Mouse (Mus musculus) T-cell, adult 66 days (primary cell): Measurements from ENCODE around the gene Abhd15. TPM values are rescaled to one million over a fixed set of nuclear protein-coding genes. Genes with fewer than 3 reads are reported as not detected.

Experiments used
- total RNA-seq, 2 experiments: library from RNA; stranded (reverse); gene quantifications; 3 replicates in 1 of 2; 4 replicates in 1 of 2; pipeline ENCODE4 v1.2.4; 2023

The Abhd15 gene
- 1 to 10 TPM; 7.3 to 7.6 TPM for total RNA-seq

GRCm38 (mm10) chr11:77514832-77515636 lies at the start of gene Abhd15:
Abhd15 (plus strand) TSS chr11:77515121.

GRCm38 (mm10) chr11:77489591-77490235 lies 25.2 kb upstream of the Abhd15 start, which contains the start of gene Ankrd13b:
Ankrd13b (minus strand) TSS chr11:77489678.

GRCm38 (mm10) chr11:77493512-77494343 lies 21.2 kb upstream of the Abhd15 start, which contains the start of gene Git1:
Git1 (plus strand) TSS chr11:77493562.

GRCm38 (mm10) chr11:77515637-77516552 lies 974 bp downstream of the Abhd15 start, which contains the start of gene Trp53i13:
Trp53i13 (minus strand) TSS chr11:77515980.

GRCm38 (mm10) chr11:77519043-77519442 lies 4.1 kb downstream of the Abhd15 start, which contains the start of gene Gm10392:
Gm10392 (minus strand) TSS chr11:77519198.

Other genes with a start within 250 kb of the Abhd15 start
- gene Coro6, start 52.7 kb upstream of the Abhd15 start, total RNA-seq = 1 to 10 TPM; 1.8 to 2.0 TPM
- 10 to 100 TPM; 17.8 to 21.3 TPM for gene Ankrd13b, start 25.4 kb upstream of the Abhd15 start, total RNA-seq
- gene Git1, start 21.6 kb upstream of the Abhd15 start, total RNA-seq = 10 to 100 TPM; 49.3 to 55.4 TPM
- 10 to 100 TPM; 18.8 to 24.6 TPM for gene Trp53i13, start 859 bp downstream of the Abhd15 start, total RNA-seq
- gene Gm10392, start 4.1 kb downstream of the Abhd15 start, total RNA-seq = 1 to 10 TPM; 1.4 to 1.9 TPM
- gene Taok1, start 92.7 kb downstream of the Abhd15 start, total RNA-seq = 10 to 100 TPM; 41.3 to 41.5 TPM
- gene Nufip2, start 171.0 kb downstream of the Abhd15 start, total RNA-seq = 100 to 1,000 TPM; 145 to 161 TPM
- gene Cryba1, start 210.2 kb downstream of the Abhd15 start, total RNA-seq = not detected
- gene Myo18a, start 248.1 kb downstream of the Abhd15 start, total RNA-seq = 10 to 100 TPM; 66.0 to 67.4 TPM